Mouse (Mus musculus) CD8-positive naive resting alpha-beta T cell, adult 57 days (primary cell): Measurements from ENCODE around the gene Gm6803. TPM values are rescaled to one million over a fixed set of nuclear protein-coding genes. Genes with fewer than 3 reads are reported as not detected.

ENCODE experiments used
- total RNA-seq: library from RNA; stranded (reverse); gene quantifications from one replicate; pipeline ENCODE4 v1.2.4, GENCODE M21; 2023

Gm6803 gene
- not detected for total RNA-seq

DNA sequence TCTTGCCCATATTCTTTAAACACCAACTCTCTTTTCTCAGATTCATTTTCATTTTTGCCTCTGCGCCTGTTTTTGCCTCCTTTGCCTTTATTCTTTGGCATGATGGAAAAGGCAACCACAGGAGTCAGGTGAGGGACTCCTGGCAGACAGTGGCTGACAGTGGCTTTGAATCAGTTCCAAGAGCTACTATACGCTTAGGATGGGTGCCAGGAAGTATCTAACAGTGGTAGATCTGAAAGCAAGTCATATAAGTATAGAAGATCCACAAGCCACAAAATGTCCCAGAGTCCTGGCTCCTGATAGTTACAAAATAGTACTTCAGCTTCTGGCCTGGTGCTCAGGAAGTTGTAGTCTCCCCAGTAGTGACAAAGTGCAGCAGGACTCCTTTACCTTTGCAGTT, at the start of gene Gm6803:
Gene Gm6803 (minus strand): TSS at position 101 of the 400 bp plus-strand sequence.

DNA sequence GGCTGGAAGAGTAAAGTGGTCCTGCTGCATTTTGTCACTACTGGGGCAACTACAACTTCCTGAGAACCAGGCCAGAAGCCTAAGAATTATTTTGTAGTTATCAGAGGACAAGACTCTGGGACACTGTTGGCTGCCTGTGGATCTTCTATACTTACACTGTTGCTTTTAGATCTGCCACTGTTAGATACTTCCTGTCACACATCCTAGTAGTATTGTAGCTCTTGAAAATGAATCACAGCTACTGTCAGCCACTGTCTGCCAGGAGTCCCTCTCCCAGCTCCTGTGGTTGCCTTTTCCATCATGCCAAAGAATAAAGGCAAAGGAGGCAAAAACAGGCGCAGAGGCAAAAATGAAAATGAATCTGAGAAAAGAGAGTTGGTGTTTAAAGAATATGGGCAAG, 8.1 kb upstream of the Gm6803 start, which contains the start of gene Gm2056:
Gene Gm2056 (plus strand): TSS at position 301 of the 400 bp plus-strand sequence.

DNA sequence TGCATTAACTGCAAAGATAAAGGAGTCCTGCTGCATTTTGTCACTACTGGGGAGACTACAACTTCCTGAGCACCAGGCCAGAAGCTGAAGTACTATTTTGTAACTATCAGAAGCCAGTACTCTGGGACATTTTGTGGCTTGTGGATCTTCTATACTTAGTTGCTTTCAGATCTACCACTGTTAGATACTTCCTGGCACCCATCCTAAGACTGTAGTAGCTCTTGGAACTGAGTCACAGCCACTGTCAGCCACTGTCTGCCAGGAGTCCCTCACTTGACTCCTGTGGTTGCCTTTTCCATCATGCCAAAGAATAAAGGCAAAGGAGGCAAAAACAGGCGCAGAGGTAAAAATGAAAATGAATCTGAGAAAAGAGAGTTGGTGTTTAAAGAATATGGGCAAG, 7.0 kb downstream of the Gm6803 start, which contains the start of gene Gm2075:
Gene Gm2075 (plus strand): TSS at position 301 of the 400 bp plus-strand sequence.

Other genes starting within 250 kb of the Gm6803 start
- not detected for gene Gm21319, start 243.0 kb downstream of the Gm6803 start, total RNA-seq
- gene Gm21936, start 223.3 kb downstream of the Gm6803 start, total RNA-seq = not detected
- gene BB287469, start 202.2 kb downstream of the Gm6803 start, total RNA-seq = not detected
- gene Gm2001, start 176.4 kb downstream of the Gm6803 start, total RNA-seq = not detected
- not detected for gene Gm2016, start 144.7 kb downstream of the Gm6803 start, total RNA-seq
- gene Gm2022, start 123.4 kb downstream of the Gm6803 start, total RNA-seq = not detected
- not detected for gene Gm2035, start 98.9 kb downstream of the Gm6803 start, total RNA-seq
- not detected for gene Gm2042, start 64.7 kb downstream of the Gm6803 start, total RNA-seq
- not detected for gene Gm2075, start 6.9 kb downstream of the Gm6803 start, total RNA-seq
- gene Gm2056, start 8.2 kb upstream of the Gm6803 start, total RNA-seq = not detected
- not detected for gene Gm16368, start 64.9 kb upstream of the Gm6803 start, total RNA-seq
- not detected for gene Gm10436, start 163.3 kb upstream of the Gm6803 start, total RNA-seq
- not detected for gene Gm8332, start 231.3 kb upstream of the Gm6803 start, total RNA-seq